In the genomic region with DNA sequence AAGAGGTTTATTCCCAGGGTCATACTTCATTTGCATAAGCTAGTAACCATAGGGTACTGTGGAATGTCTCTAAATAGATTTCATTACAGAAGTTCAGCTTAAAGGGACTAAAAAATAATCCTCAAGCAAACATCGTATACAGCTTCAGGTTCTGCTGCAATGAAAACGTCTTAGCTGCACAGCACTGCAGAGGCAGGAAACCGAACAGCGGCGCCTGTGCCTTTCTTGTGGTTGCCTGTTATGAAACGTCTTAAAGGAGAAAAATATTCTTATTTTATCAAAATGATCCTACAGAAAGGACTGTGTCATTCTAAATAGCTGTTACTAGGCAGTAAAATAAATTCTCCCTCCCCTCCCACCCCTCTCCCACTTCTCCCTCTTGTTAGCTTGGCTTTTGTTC, we compare ENCODE assay signal across 19 mouse cellular contexts.
A peak's percentile ranks its signal among the peaks of the same experiment; 100 is the strongest.
DNase-seq lines count a peak whose midpoint lies in the region; ATAC-seq lines count a peak whose summit lies in the region.
"Had no signal": no experiment of that assay in that cellular context is flagged by ENCODE, and none has a peak within 500 bp of the region (broad histone marks: within the 10 kb centered on the region; RNA-seq: fewer than 3 reads in every experiment).

No protein-coding gene starts in this region.

- H3K4me2 ChIP-seq in midbrain, embryonic 12.5 days (replicated peaks) = no peak overlapping the region
- no peak overlapping the region for H3K4me2 ChIP-seq in midbrain, embryonic 13.5 days (replicated peaks)
- H3K4me2 ChIP-seq: heart, embryonic 15.5 days; limb, embryonic 15.5 days; liver, embryonic 15.5 days had no signal

- H3K27ac ChIP-seq in midbrain, embryonic 12.5 days (replicated peaks) = no peak overlapping the region
- H3K27ac ChIP-seq in midbrain, embryonic 13.5 days = no peak overlapping the region
- H3K27ac ChIP-seq: heart, embryonic 15.5 days; layer of hippocampus, adult 2 months; limb, embryonic 15.5 days; liver, embryonic 15.5 days had no signal

- no peak overlapping the region for H3K4me3 ChIP-seq in midbrain, embryonic 12.5 days
- no peak overlapping the region for H3K4me3 ChIP-seq in midbrain, embryonic 13.5 days (replicated peaks)
- H3K4me3 ChIP-seq: heart, embryonic 15.5 days; layer of hippocampus, adult 2 months; limb, embryonic 15.5 days; liver, embryonic 15.5 days had no signal

- H3K4me1 ChIP-seq in midbrain, embryonic 12.5 days = peaks cover 3% of the 10 kb centered on the region; the same call in 1 of the 2 replicates
- 0 out of 2 replicates have a peak, but pooled peaks cover 3% of the 10 kb centered on the region for H3K4me1 ChIP-seq in midbrain, embryonic 13.5 days (replicated peaks)
- H3K4me1 ChIP-seq: heart, embryonic 15.5 days; limb, embryonic 15.5 days; liver, embryonic 15.5 days had no signal

- no peak for ATAC-seq in CD4-positive, CD25-positive, alpha-beta regulatory T cell, adult 4 months
- ATAC-seq in midbrain, embryonic 12.5 days (ENCODE audit: low FRiP score, low read depth) = 0 out of 2 replicates have a peak, but pooled peaks have one; percentile 19
- ATAC-seq in midbrain, embryonic 13.5 days = no peak
- ATAC-seq: forebrain, embryonic 16.5 days; inflammation-experienced regulatory T-cells, adult 6 months had no signal

- H3K9ac ChIP-seq in midbrain, embryonic 12.5 days (replicated peaks) = no peak overlapping the region
- H3K9ac ChIP-seq in midbrain, embryonic 13.5 days (replicated peaks) = no peak overlapping the region
- H3K9ac ChIP-seq: heart, embryonic 15.5 days; limb, embryonic 15.5 days; liver, embryonic 15.5 days had no signal

- DNase-seq in CD4-positive, CD25-positive, alpha-beta regulatory T cell, adult 2 months (ENCODE audit: low read depth, low spot score) = peak; percentile 30
- DNase-seq in naive thymus-derived CD4-positive, alpha-beta T cell, adult 2 months (ENCODE audit: low read depth) = peak; percentile 56
- DNase-seq in thymus, postnatal 36 days = peak; percentile 46 to 56
- no peak for DNase-seq in urinary bladder, postnatal 10 days (ENCODE audit: low spot score)
- no peak for DNase-seq in adrenal gland, adult 18-20 months (ENCODE audit: low spot score in 2 of 2)
- DNase-seq: cerebellum, postnatal 10 days; gastrocnemius, postnatal 36 days; kidney, adult 2 months; kidney, postnatal 10 days; lung, postnatal 14 days had no signal

- WGBS in midbrain, embryonic 12.5 days = 43% methylated on average over 6 of the region's 6 CpGs
- WGBS in midbrain, embryonic 13.5 days = 53% methylated on average over 6 of the region's 6 CpGs

- no peaks in the 10 kb centered on the region for H3K27me3 ChIP-seq in midbrain, embryonic 12.5 days
- H3K27me3 ChIP-seq in midbrain, embryonic 13.5 days = no peaks in the 10 kb centered on the region
- H3K27me3 ChIP-seq: heart, embryonic 15.5 days; limb, embryonic 15.5 days; liver, embryonic 15.5 days had no signal

- no peaks in the 10 kb centered on the region for H3K9me3 ChIP-seq in midbrain, embryonic 12.5 days
- H3K9me3 ChIP-seq in midbrain, embryonic 13.5 days = no peaks in the 10 kb centered on the region
- H3K9me3 ChIP-seq: heart, embryonic 15.5 days; limb, embryonic 15.5 days; liver, embryonic 15.5 days had no signal

- no peaks in the 10 kb centered on the region for H3K36me3 ChIP-seq in midbrain, embryonic 12.5 days
- no peaks in the 10 kb centered on the region for H3K36me3 ChIP-seq in midbrain, embryonic 13.5 days
- H3K36me3 ChIP-seq: heart, embryonic 15.5 days; limb, embryonic 15.5 days; liver, embryonic 15.5 days had no signal

Comparison
In these comparisons a context has a peak if more than half of its experiments do, and no peak if none do; other contexts are left out.
1. DNase-seq: peak in CD4-positive, CD25-positive, alpha-beta regulatory T cell, adult 2 months (single experiment), naive thymus-derived CD4-positive, alpha-beta T cell, adult 2 months (single experiment) and thymus, postnatal 36 days (2 of 2); none in urinary bladder, postnatal 10 days (single experiment) and adrenal gland, adult 18-20 months (0 of 2).